Mouse (Mus musculus) CD4-positive, CD25-positive, alpha-beta regulatory T cell, adult 2 months (primary cell): Measurements from ENCODE around the gene E130116L18Rik.
"Not testable (repeated sequence)": the region's sequence is repeated elsewhere in the genome, so short reads cannot be mapped to it uniquely, and the experiment has no call there.

ENCODE experiments used
- DNase-seq: peaks from one replicate; pipeline ENCODE4 v3.0.0-alpha.2; 2012; ENCODE audit warnings: low read depth, low spot score

The E130116L18Rik gene

DNA sequence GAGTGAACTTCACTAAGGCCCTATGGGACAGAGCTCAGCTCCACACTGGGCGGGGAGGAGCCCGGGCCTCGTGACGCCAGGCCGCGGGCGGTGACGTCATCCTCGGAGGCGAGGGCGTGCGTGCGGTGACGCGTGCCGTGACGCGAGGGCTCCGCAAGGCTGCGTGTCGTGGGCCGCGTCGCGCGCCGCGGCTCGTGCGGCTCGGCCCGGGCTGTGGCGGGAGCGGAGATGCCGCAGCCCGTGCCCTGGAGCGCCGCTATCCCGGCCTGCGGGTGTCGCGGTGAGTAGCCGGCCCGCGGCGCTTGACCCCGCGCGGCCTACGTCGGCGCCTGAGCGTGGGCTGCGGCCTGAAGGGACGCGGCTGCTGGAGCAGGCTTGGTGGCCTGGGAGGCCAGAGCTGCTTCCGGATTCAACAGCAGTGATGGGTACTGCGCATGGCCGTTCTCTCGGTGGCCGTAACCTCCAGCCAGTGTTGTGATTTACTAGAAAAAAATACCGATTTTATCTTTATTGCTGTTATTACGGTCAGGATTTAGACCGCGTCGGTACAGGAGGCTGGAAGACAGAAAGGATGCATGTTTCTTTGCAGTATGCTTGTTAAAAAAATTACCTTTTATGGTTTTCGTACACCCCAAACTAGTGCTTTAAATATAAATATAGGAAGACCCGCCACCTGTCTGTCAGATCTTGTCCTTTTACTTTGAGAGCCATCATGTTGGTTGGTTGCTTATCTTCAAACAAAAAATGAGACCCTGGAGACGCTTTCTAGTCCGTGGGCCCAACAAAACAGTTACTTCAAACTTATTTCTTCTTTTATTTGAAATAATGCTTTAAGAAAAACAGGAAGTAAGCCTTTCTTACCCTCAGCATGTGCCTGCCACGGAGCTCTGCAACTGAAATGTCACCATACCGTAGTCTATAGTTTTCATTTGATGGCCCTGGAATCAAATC, at the start of gene E130116L18Rik:
Gene E130116L18Rik (minus strand): TSS at position 402 of the 951 bp plus-strand sequence.
- DNase-seq: peak; percentile 98

- no peak for DNase-seq
These were observed 45.4 kb upstream of the E130116L18Rik start for GRCm38 (mm10) chr5:25268258-25268888.

- DNase-seq: no peak
These were observed 39.3 kb upstream of the E130116L18Rik start for GRCm38 (mm10) chr5:25262266-25262665.

- DNase-seq: no peak
These were observed 38.5 kb upstream of the E130116L18Rik start for GRCm38 (mm10) chr5:25261452-25261851.

- DNase-seq: no peak
These were observed 33.7 kb upstream of the E130116L18Rik start for GRCm38 (mm10) chr5:25256686-25257085.

DNA sequence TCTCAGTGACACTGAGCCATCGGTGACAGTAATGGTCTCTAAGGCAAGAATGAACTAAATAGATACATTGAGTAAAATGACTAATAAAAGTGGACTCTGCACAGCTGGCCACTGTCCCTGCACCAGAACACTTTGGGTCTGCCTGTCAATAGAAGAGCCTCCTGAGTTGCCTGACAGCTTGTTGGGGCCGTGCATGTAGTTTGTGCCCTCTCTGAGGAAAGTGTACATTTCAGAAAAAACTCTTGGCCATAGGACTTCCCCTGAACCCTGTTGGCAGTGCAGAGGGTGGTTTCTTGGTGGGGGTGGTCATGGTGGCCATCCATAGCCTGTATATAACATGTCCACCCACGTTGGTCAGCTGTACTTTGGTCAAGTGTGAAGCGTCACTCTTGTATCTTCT, 31.5 kb upstream of the E130116L18Rik start:
- DNase-seq: no peak

- DNase-seq: no peak
These were observed 30.0 kb upstream of the E130116L18Rik start for GRCm38 (mm10) chr5:25252825-25253544.

- no peak for DNase-seq
These were observed 29.5 kb upstream of the E130116L18Rik start for GRCm38 (mm10) chr5:25252423-25252822.

DNA sequence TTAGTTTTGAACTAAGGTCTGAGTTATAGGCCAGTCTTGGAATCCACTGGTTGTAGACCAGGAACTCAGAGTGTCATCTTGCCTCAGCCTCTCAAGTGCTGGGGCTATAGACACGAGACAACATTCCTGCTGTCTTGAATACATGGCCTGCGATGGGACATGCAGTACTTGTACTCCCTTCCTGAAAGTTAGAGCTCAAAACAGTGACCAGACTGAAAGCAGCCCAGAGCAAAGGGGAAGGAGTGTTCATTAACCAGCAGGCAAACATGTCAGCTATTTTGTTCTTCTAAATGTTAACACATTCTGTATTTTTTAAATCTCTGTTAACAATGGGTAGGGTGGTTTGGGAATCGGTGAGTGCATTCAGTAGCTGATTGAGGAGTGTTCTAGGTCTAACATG, 24.1 kb upstream of the E130116L18Rik start:
- DNase-seq: no peak

GRCm38 (mm10) chr5:25246473-25246865, 23.5 kb upstream of the E130116L18Rik start:
- no peak for DNase-seq

- no peak for DNase-seq
These were observed 23.0 kb upstream of the E130116L18Rik start for GRCm38 (mm10) chr5:25245806-25246472.

DNA sequence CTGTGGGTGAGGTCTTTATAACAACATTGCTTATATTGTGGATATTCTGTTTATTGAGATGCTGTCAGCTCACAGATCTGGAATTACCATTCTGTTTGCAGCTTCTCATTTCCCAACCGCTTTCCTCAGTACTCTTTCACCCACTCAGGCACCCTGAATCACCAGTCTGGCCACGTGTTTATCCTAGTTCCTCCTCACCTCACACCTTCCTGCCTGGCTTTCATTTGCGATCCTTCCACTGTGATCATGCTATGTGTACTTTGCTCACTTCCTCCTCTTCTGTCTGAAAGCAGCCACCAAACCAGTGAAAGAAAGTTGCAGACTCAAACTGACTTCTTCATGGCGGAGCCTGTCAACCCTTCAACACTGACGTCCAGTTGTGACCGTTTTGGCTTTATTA, 20.1 kb upstream of the E130116L18Rik start:
- DNase-seq: no peak

DNA sequence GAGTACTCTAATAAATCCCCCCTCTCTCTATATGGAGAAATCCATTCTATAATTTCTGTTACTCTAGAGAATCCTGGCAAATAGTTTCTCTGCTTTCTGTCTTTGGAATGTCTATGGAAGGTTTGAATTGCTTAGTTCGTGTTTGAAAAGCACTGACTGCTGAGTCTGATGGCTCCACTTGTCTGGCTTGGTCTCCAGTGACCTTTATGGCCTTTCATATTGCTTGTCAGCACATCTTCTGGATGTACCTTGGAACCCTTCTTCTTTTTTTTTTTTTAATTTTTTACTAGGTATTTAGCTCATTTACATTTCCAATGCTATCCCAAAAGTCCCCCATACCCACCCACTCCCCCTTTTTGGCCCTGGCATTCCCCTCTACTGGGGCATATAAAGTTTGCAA, 1.4 kb upstream of the E130116L18Rik start:
- not testable (repeated sequence) for DNase-seq

- DNase-seq: peak; percentile 6
These were observed 1.3 kb downstream of the E130116L18Rik start, which contains the start of gene Galnt11 for GRCm38 (mm10) chr5:25221604-25222003. Galnt11 (plus strand) TSS chr5:25221904.

- DNase-seq: no peak
These were observed 7.9 kb downstream of the E130116L18Rik start for GRCm38 (mm10) chr5:25215006-25215405.

GRCm38 (mm10) chr5:25213216-25213615, 9.7 kb downstream of the E130116L18Rik start:
- not testable (repeated sequence) for DNase-seq

- DNase-seq: no peak
These were observed 11.1 kb downstream of the E130116L18Rik start for GRCm38 (mm10) chr5:25211872-25212271.

DNA sequence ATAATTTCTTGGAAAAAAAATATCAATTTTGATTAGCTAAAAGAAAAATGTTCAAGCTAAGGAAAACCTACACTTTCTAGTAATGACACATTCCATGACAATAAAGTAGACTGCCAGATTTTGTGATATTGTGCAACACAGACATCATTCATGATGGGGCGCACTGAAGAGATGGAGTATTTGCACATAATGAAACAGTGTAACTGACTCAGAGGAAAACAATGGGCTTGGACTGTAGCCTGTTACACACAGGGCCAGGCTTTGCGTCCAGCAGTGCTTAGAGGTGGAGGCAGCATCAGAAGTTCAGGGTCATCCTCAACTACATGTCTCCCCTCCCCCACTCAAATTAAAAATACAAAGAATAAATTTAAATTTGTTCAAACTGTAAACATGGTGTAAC, 32.4 kb downstream of the E130116L18Rik start:
- DNase-seq: no peak

GRCm38 (mm10) chr5:25188802-25189201, 34.2 kb downstream of the E130116L18Rik start:
- DNase-seq: peak; percentile 18

DNA sequence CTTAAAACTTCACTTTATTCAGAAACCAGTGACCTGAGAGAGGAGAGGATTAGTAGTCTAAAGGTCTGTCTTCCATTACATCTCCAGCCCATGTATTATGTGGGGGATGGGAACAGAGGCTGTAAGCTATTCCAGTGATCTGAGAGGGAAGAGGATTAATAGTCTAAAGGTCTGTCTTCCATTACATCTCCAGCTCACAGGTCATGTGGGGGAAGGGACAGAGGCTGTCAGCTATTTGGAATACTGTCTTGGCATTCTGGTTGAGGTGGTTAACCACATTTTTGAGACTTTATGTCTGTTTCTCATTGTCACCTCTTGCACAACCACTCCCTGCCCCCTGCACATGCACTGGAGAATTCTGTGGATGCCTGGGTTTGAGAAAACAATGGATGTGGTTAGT, 35.2 kb downstream of the E130116L18Rik start:
- no peak for DNase-seq

DNA sequence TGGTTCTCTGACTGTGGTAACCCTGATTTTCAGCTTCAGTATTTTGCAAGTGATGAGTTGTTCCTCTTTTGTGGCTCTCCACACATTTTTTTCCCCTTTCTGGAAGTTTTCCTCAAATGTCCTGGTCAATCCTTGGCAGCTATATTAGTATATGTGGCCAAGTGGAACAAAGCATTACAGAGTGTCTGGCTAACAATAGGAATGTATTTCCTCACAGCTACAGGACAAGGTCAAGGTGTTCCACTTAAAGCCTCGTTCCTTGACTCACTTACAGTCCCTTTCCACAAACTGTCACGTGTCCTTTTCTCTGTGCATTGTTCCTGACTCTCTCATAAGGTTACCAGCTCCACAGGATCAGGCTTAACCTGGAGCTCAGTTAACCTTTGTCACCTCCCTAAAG, 38.4 kb downstream of the E130116L18Rik start:
- DNase-seq: no peak
